Mouse (Mus musculus): ENCODE results near the gene Mad1l1.

Mad1l1 gene

DNA sequence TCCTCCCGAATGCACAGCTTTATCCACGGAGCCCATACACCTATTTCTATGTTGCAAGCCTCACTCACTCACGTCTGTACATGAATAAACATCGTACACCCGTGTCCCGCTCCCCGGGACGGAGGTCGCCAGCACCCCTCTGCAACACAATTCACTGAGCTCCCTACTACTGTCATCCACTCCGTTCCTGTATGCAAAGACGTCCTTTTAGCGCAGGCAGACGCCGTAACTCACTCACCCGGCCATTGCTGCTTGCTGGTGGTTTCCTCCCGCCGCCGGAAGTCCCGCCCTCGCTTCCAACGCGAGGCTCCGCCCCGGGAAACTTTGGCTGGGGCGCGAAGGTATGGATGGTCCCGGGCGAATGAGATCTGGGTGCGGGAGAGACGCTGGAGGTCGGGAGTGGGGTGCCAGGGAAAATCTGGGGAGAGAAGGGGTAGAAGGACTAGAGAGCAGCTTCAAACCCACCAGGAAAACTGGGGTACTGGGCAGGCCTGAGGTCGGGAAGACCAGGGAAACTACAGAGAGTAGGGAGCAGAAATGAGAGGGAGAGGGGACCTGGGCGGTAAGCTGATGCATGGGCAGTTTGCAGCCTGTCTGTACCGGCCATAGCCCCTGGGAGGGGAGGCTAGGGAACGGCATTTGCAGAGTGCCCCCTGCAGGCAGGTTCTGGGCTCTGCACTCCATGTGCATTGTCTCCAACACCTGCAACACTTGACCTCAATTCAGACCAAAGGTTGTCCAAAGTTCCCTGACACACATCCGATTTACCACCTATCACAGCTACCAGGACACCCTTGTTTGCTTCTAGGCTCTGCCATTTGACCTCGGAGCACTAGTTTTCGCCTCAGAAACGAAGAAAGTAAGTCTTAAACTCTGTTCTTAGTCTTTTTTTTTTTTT lies 10.5 kb upstream of the Mad1l1 start, which contains the start of gene Mrm2:
Gene Mrm2 (minus strand): TSS at position 284 of the 898 bp plus-strand sequence.
- DNase-seq (ENCODE audit: extremely low spot score, low read depth, low spot score) = peak; percentile 66

DNA sequence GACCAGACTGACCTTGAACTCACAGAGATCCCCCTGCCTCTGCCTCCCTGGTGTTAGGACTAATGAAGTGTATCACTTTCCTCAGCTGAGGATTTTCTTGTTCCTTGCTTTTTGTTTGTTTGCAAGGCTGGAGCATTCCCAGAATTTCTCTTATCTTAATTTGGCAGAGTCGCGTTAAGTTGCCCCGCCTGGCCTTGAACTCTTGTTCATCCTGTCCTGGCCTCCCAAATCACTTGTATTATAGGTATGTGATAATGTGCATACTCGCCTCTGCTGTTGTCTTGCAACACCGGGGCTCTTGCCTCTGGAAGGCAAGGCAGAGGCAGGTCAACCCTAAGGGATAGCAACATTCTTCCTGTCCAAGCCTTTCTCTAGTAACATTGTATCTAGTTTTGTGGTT lies 2.7 kb upstream of the Mad1l1 start:
- DNase-seq (ENCODE audit: extremely low spot score, low read depth, low spot score) = no peak

DNA sequence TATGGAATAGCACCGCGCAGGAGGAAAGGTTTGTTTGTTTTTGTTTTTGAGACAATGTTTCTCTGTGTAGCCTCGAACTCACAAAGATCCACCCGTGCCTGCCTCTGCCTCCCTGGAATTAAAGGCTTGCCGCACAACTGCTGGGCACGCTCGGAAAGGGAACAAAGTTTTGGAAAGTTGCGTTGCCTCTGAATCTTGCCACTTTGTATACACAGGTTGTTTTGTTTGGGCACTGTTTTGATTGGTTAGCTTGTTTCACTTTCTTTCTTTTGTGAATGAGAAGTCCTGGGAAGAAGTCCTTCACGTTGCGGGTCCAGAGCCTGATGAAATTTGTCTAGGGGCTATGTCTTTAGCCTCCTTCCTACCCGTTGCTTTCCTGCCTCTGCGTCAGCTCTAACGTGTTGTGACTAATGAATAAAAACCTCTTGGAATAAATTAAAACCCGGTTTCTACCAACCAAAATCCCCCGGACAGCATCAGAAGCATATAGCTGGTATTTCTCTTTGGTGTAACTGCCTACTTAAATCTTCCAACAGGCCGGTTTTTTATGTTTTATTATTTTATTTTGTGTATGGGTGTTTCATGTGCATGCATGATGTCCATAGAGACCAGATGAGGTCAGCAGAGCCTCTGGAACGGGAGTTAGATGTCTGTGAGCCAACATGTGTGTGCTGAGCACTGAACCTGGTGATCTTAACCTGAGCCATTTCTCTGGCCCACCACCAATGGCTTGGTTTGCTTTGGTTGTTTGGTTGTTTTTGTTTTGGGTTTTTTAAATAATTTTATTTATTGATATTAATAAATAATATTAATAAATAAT lies 614 bp upstream of the Mad1l1 start:
- peak; percentile 37 for DNase-seq (ENCODE audit: extremely low spot score, low read depth, low spot score)

DNA sequence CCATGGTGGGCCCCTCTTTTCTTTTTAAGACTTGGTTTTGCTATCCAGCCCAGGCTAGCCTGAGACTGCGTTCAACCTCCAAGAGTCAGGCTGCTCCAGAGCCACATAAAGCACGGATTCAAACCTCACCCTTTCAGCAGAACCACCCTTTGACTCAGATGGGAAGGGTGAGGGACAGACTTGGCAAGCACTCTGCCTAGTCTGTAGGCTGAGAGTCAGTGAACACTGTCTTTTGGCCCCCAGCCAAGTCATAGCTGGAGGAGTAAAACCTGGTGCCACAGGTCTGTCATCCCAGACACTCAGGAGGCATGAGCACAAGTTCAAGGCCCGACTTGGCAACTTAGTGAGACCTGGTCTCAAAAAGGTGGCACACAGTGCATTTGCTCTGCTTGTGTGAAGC lies 4.6 kb downstream of the Mad1l1 start:
- no peak for DNase-seq (ENCODE audit: extremely low spot score, low read depth, low spot score)

DNA sequence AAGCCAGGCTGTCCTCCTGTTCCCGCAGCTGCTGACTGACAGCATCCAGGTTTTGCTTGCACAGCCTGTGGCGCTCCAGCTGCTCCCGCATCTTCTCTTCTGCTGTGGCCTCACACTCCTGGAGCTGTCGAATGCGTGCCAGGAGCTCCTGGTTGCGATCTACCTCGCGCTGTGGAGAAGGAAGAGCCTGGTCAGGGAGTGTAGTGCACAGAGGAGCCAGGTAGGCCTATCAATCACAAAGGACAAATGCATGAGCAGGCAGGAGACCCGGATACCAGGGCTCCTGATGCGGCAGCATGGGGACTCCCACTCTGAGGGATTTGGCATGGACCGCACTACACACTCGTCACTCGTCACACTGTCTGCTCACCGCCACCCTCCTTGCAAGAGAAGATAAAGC lies 13.8 kb downstream of the Mad1l1 start:
- no peak for DNase-seq (ENCODE audit: extremely low spot score, low read depth, low spot score)

DNA sequence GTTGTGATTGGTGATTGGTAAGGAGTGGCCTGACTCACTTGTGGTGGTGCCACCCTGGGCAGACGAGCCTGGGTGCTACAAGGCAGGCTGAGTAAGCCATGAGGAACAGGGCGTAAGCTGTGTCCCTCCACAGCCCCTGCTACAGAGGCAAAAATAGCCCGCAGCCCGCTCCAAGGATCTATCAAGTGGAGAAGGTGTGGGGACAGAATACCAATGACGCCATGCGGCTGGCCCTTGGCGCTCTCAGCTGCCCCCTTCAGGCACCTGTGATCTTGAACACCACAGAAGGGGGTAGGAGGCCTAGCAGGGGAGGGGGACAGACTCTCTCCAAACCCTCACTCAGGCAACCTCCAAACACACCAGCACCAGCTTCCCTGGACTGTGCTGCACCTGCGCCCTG lies 15.3 kb downstream of the Mad1l1 start:
- DNase-seq (ENCODE audit: extremely low spot score, low read depth, low spot score) = no peak

DNA sequence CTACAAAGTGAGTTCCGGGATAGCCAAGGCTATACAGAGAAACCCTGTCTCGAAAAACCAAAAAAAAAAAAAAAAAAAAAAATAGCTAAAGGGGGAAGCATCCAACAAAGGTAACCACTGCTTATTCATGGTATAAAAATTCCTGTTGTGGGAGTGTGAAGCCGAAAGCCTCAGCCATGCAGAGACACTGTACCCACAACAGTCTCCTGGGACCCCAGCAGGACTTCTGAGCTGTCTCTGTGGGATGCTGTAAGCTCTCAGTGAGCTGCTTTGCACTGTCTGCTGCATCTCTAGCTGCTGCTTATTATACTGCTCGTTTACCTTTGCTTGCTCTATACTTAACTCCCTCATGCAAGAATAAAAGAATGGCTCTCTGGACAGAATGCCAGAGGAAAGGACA lies 23.1 kb downstream of the Mad1l1 start:
- DNase-seq (ENCODE audit: extremely low spot score, low read depth, low spot score) = no peak

DNA sequence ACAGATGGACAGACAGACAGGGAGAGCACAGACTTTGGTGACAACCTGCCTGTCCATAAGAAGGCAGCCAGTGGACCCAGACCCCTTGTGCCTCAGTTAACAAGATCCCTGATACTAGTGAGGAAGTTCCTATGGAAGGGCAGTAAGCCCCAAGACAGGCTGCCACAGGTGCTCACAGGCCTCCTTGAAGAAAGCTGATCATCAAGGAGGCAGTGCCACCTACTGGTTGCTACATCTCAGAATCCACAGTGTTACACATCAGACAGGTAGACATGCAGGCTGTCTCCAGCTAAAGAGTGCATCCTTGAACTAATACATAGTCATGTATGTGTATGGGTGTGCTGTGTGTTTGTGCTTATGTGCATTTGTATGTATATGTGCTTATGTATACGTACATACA lies 29.2 kb downstream of the Mad1l1 start:
- peak; percentile 24 for DNase-seq (ENCODE audit: extremely low spot score, low read depth, low spot score)

DNA sequence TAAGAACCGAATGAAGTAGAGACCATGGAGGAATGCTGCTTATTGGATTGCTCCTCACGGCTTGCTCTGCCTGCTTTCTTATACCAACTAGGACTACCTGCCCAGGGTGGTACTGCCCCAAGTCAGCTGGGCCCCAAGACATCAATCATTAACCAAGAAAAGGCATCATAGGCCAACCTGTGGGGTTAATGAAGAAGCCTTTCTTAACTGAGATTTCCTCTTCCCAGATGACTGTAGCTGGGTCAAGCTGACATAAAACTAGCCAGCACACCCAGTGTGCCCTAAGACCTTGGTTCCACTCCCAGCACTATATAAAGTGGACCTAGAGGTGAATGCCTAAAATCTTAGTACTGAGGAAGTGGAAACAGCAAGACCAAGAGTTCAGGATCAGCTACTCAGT lies 32.2 kb downstream of the Mad1l1 start:
- no peak for DNase-seq (ENCODE audit: extremely low spot score, low read depth, low spot score)

DNA sequence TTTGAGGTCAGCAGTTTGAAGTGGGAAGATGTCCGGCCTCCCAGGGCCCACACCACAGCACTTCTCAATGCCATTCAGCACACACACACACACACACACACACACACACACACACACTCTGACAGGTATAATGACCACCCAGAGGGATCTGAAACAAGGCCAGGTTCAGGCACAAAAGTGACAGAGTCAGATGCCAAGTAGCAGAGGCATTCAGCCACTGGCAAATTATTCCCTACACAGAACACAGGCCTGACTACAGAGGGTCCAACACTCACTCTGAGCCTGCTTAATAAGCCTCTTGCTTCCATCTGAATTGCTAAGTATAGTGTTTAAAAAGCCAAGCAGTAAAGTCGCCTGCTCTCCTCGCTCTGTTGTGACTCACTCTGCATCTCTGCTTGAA lies 33.1 kb downstream of the Mad1l1 start:
- no peak for DNase-seq (ENCODE audit: extremely low spot score, low read depth, low spot score)

DNA sequence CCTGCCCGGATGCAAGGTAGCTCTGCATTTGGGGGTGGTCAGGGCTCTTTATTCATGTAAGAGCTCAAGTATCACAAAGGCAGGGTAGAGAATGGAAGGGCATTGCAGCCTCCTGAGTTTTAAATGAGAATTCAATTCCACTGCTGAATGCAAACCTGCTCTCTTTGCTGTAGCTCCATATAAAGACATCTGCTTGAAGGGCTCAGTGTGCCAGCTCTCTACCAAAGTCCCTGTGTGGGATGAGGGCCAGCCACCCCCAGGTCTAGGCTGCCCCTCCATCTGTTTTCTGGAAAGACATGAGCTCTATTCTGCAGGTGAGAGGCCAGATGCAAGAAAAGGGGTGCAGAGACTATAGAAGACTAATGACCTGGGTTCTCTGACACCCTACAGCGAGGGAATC lies 36.6 kb downstream of the Mad1l1 start:
- DNase-seq (ENCODE audit: extremely low spot score, low read depth, low spot score) = no peak

DNA sequence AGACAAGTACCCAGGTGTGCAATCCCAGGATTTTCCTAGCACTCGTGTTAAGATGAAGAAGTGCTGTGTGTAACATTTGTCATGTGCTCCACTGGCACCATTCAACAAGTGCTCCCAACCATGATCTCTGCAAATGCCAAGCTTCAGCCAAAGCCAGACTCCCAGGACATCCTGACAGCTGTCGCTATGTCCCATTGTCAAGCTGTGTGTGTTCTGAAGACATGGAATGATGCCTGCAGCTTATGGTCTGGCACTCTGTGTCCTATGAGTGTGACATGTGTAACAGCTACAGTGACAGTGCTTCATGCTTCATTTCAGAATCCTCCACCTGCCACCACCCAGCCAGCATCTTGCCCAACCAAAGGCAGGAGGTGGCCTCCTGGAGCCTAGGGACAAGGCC lies 37.3 kb downstream of the Mad1l1 start:
- no peak for DNase-seq (ENCODE audit: extremely low spot score, low read depth, low spot score)

DNA sequence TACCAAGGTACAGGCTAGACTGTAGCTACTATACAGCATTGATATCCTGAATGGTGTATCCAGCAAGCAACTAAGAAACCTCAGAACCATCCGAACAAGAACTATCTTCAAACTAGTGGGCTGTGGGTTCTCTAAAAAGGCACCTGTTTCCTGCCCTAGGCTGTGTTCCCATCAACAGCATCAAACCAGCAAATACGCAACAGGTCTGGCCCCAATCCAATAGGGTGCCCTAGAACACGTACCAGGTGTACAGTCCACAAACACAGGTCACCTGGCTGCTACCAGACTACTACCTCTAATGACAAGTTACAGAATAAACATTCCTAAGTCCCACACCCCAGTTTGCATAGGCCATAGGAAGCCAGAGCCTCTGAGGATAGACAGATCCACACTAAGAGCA lies 38.5 kb downstream of the Mad1l1 start:
- DNase-seq (ENCODE audit: extremely low spot score, low read depth, low spot score) = no peak

DNA sequence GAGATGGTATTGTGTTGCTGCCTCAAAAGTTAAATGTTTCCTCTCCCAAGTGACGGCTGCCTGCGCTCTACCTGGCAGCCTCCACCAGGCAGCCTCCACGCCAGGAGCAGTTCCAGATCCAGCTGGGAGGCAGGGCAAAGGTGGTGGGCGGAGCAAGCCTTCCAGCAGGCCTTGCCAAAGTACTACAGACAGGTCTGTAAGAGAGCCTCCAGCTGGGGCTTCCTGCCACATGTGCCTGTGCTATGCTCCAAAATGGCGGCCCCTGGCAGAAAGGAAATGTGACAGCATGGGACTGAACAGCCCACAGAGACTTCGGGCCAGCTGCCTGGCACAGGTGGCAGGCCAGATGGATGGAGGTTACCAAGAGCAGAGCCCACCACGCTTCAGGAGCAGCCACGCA lies 39.0 kb downstream of the Mad1l1 start:
- no peak for DNase-seq (ENCODE audit: extremely low spot score, low read depth, low spot score)

DNA sequence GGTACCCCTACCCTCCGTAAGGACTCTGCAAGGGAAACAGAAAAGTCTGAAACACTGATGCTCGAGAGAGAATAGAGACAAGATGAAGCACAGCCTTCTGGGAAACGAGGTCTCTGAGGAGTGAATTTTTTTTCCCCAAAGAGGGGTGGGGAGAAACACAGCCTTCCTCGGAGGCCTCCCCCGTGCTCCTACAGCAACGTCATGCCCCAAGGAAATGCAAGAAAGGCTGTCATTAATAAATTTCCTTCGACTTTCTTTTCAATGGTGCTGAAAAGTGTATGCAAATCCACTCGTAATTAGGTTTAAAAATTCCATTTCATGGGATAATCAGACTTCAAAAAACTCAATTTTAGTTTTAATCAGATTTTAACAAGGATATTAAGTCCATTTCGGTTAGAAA lies 41.1 kb downstream of the Mad1l1 start:
- no peak for DNase-seq (ENCODE audit: extremely low spot score, low read depth, low spot score)

DNA sequence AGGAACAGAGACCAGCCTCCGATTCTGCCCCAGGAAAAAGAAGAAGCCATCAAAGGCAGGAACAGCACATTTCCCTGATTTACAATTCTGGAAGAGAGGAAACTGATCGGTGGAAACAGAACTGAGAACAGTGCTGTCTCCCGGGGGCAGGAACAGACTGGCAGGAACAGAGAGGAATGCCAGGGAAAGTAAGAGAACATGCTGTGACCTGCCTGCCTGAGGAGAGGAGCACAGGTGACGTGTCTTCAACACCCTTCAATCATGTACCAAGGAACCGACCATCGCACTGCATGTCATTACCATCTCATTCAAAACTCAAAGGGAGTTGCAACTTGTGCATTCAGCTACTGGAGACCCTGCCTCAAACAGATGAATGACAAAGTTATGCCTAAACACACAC lies 44.6 kb downstream of the Mad1l1 start:
- no peak for DNase-seq (ENCODE audit: extremely low spot score, low read depth, low spot score)

DNA sequence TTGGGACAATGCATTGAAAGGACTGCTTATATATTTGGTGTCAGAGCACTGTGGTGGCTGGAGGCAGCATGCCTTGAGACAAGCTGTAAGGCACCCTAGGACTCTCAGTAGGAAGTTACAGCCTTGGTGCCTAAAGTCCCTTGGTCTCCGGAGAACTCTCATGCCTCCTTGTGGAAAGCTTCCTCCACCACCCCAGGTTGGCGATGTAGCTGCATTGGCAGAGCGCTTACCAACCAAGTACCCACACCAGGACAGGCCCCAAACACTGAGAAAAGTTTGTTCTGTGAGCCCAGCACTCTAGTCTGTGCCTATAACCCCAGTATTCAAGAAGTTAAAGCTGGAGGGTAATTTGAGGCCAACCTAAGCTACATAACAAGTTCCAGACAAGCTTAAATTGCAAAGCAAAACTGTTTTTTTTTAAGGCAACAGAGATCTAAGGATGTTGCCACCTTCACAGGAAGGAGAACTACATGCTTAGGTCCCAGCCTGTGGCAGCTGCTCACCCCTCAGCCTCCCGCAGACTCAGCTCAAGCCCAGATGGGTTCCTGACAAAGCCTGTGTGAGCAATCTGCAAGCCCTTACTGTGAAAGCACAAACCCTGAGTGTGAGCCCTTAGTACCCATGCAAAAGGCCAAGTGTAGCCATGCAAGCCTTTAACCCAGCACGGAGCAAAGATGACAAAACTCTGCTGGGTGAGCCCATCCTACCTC lies 50.2 kb downstream of the Mad1l1 start:
- DNase-seq (ENCODE audit: extremely low spot score, low read depth, low spot score) = no peak

DNA sequence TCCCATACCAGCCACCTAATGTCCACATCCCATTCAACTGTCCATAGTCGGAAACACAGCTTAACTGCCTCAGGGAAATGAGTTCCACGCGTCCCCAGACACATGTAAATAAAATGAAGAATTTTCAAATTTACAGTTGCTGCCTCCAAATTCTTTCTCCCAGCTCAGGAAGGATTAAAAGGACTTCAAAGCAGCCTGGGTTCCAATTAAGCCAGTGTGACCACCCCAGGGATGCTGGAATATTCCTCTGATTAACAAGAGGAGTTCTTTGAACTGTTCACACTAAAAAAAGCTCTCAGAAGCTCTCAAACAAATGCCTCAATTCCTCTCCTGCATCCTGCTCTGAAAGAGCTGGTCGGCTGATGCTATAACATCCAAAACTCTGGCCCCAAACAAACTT lies 53.0 kb downstream of the Mad1l1 start:
- no peak for DNase-seq (ENCODE audit: extremely low spot score, low read depth, low spot score)

DNA sequence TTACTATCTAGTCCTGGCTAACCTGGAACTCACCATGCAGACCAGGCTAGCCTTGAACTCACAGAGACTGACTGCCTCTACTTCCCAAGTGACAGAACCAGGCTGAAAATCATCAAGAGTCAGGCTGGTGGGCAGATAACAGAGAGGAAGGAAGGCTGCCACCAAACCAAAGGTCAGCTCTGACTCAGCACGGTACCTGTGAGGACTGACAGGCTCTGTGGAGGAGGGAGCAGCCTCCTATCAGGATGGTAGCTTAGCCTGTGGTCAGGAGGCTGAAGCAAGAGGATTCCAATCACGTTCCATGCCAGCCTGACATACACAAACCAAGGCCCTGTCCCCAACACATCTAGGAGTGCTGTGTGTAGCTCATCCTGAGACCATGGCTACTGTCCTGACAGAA lies 54.3 kb downstream of the Mad1l1 start:
- no peak for DNase-seq (ENCODE audit: extremely low spot score, low read depth, low spot score)

DNA sequence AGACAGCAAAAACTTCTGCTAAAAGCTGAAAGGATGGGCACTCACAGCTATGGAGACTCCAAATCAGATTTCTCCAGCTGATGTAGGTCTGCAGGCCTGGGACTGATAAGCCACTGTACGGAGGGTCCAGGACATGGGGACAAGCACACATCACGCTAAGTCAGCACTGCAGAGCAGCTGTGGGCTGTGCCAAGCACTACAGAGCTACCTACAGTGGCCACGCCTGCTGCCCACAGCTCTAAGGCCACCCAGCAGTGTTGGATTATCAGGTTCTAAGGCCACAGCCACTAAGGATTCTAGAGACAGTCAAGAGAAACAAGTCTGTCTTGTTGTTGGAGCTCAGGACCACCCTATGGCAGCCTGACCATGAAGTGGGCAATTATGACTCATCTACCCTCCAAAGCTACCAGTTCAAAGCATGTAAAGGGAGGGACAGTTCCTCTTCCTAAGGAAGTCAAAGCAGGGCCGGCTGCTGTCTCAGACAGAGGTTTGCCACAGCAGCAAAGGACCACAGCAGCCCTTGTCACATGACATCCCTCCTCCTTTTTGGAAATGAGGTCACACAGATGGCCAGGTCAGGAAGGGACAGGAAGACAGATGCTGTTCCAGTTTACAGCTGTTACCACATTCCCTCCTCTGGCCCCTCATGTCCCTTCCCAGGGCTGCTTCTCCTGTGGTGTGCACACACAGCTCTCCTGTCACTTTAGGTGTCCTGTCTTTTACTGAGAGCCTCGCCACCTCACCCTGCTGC lies 56.4 kb downstream of the Mad1l1 start:
- no peak for DNase-seq (ENCODE audit: extremely low spot score, low read depth, low spot score)
